Mouse (Mus musculus) small intestine, adult 2 months (tissue): ENCODE measurements around the gene Rgs7bp.

ENCODE experiments used
- CTCF ChIP-seq: fragments of 200-500 bp; IDR thresholded peaks from 2 replicates; pipeline ENCODE4 v1.5.1; 2012; ENCODE audit warnings: low read depth, mild to moderate bottlenecking, control low read depth, inconsistent platforms, low read length, moderate library complexity, mixed read lengths; ENCODE audit not compliant: insufficient replicate concordance, insufficient read length; ENCODE audit errors: extremely low read depth
- POLR2A ChIP-seq: fragments of 200-500 bp; IDR thresholded peaks from 2 replicates; pipeline ENCODE4 v1.6.1; 2012; ENCODE audit warnings: low read depth, mild to moderate bottlenecking, control low read depth, inconsistent platforms, low read length, moderate library complexity

- TF ChIP-seq CTCF (no peak), POLR2A (no peak)
Observed at GRCm38 (mm10) chr13:105047377-105047776, 7.4 kb downstream of the Rgs7bp start.
